Mouse (Mus musculus): Measurements from ENCODE around the gene Rexo1. TPM values are rescaled to one million over a fixed set of nuclear protein-coding genes. Genes with fewer than 3 reads are reported as not detected.
A peak's percentile ranks its signal among the peaks of the same experiment; 100 is the strongest.

The Rexo1 gene
- polyA plus RNA-seq, 1 experiment = 78.0 TPM

- H3K4me1 ChIP-seq (ENCODE audit: control insufficient read depth, insufficient read depth, insufficient read length) = peaks cover 26% of the 10 kb centered on the region
- peaks cover 19% of the 10 kb centered on the region for H3K36me3 ChIP-seq (ENCODE audit: control insufficient read depth, insufficient read depth, low read length)
- no peak for DNase-seq (ENCODE audit: low read depth in 1 of 2, low spot score in 2 of 2)
- TF ChIP-seq POLR2A (IDR thresholded peaks at IDR 0.05; ENCODE audit: low read depth, low read length) = no peak
- no peak for TF ChIP-seq CTCF (IDR thresholded peaks at IDR 0.05; ENCODE audit: extremely low read depth, insufficient read depth, insufficient read length, insufficient replicate concordance)
- no peaks in the 10 kb centered on the region for H3K27me3 ChIP-seq (ENCODE audit: control insufficient read depth, insufficient read depth, low read length)
- no peak overlapping the region for H3K4me3 ChIP-seq (ENCODE audit: extremely low read depth, insufficient read depth, insufficient read length)
- H3K27ac ChIP-seq (ENCODE audit: insufficient read depth, low read length) = no peak overlapping the region
- 71% methylated on average over 12 of the region's 12 CpGs for WGBS
These were observed 23.5 kb upstream of the Rexo1 start for GRCm38 (mm10) chr10:80584642-80585552.

- Histone ChIP-seq H3K36me3 (ENCODE audit: control insufficient read depth, insufficient read depth, low read length) (peaks cover 19% of the 10 kb centered on the region), H3K4me1 (ENCODE audit: control insufficient read depth, insufficient read depth, insufficient read length) (peaks cover 25% of the 10 kb centered on the region), H3K27ac (ENCODE audit: insufficient read depth, low read length) (no peak overlapping the region), H3K27me3 (ENCODE audit: control insufficient read depth, insufficient read depth, low read length) (no peaks in the 10 kb centered on the region), H3K4me3 (ENCODE audit: extremely low read depth, insufficient read depth, insufficient read length) (no peak overlapping the region)
- 75% methylated on average over 12 of the region's 12 CpGs for WGBS
- TF ChIP-seq POLR2A (IDR thresholded peaks at IDR 0.05; ENCODE audit: low read depth, low read length) (no peak), CTCF (IDR thresholded peaks at IDR 0.05; ENCODE audit: extremely low read depth, insufficient read depth, insufficient read length, insufficient replicate concordance) (no peak)
- DNase-seq (ENCODE audit: low read depth in 1 of 2, low spot score in 2 of 2) = no peak
These were observed 22.7 kb upstream of the Rexo1 start for GRCm38 (mm10) chr10:80584045-80584488.

DNA sequence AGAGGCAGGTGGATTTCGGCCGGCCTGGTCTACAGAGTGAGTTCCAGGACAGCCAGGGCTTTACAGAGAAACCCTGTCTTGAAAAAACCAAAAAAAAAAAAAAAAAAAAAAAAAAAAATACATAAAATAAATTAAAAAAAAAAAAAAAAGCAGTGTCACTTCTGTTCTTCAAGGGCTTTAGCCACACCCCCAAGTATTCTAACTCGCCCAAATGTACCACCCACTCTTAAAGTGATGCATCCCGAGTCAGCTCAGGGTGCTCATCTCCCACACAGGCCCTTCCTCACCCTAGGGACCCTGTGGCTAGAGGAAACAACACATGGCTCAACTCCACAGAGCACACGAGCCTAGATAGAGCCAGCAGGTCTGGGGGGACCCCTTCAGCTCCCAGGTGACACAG lies 21.7 kb upstream of the Rexo1 start:
- Histone ChIP-seq H3K27me3 (ENCODE audit: control insufficient read depth, insufficient read depth, low read length) (no peaks in the 10 kb centered on the region), H3K4me3 (ENCODE audit: extremely low read depth, insufficient read depth, insufficient read length) (no peak overlapping the region), H3K27ac (ENCODE audit: insufficient read depth, low read length) (no peak overlapping the region), H3K4me1 (ENCODE audit: control insufficient read depth, insufficient read depth, insufficient read length) (peaks cover 19% of the 10 kb centered on the region), H3K36me3 (ENCODE audit: control insufficient read depth, insufficient read depth, low read length) (peaks cover 19% of the 10 kb centered on the region)
- DNase-seq (ENCODE audit: low read depth in 1 of 2, low spot score in 2 of 2) = no peak
- 67% methylated on average over 5 of the region's 5 CpGs for WGBS
- TF ChIP-seq POLR2A (IDR thresholded peaks at IDR 0.05; ENCODE audit: low read depth, low read length) = no peak
- TF ChIP-seq CTCF (IDR thresholded peaks at IDR 0.05; ENCODE audit: extremely low read depth, insufficient read depth, insufficient read length, insufficient replicate concordance) = no peak

GRCm38 (mm10) chr10:80578911-80579310 lies 17.6 kb upstream of the Rexo1 start:
- 7% methylated on average over 8 of the region's 8 CpGs for WGBS
- no peaks in the 10 kb centered on the region for H3K27me3 ChIP-seq (ENCODE audit: control insufficient read depth, insufficient read depth, low read length)
- H3K4me3 ChIP-seq (ENCODE audit: extremely low read depth, insufficient read depth, insufficient read length) = peak overlapping the region; percentile 41; the same call in 1 of the 2 replicates
- TF ChIP-seq POLR2A (IDR thresholded peaks at IDR 0.05; ENCODE audit: low read depth, low read length) = no peak
- TF ChIP-seq CTCF (IDR thresholded peaks at IDR 0.05; ENCODE audit: extremely low read depth, insufficient read depth, insufficient read length, insufficient replicate concordance) = peak; percentile 53; the same call in 1 of the 2 replicates
- peak; percentile 78 to 88 for DNase-seq (ENCODE audit: low read depth in 1 of 2, low spot score in 2 of 2)
- H3K4me1 ChIP-seq (ENCODE audit: control insufficient read depth, insufficient read depth, insufficient read length) = peaks cover 11% of the 10 kb centered on the region; the same call in 1 of the 2 replicates
- peaks cover 4% of the 10 kb centered on the region for H3K36me3 ChIP-seq (ENCODE audit: control insufficient read depth, insufficient read depth, low read length)
- H3K27ac ChIP-seq (ENCODE audit: insufficient read depth, low read length) = peak overlapping the region; percentile 70

- Histone ChIP-seq H3K27me3 (ENCODE audit: control insufficient read depth, insufficient read depth, low read length) (no peaks in the 10 kb centered on the region), H3K4me1 (ENCODE audit: control insufficient read depth, insufficient read depth, insufficient read length) (peaks cover 11% of the 10 kb centered on the region; the same call in 1 of the 2 replicates), H3K27ac (ENCODE audit: insufficient read depth, low read length) (peak overlapping the region; percentile 93), H3K4me3 (ENCODE audit: extremely low read depth, insufficient read depth, insufficient read length) (peak overlapping the region; percentile 82), H3K36me3 (ENCODE audit: control insufficient read depth, insufficient read depth, low read length) (no peaks in the 10 kb centered on the region; the same call in 1 of the 2 replicates)
- TF ChIP-seq POLR2A (IDR thresholded peaks at IDR 0.05; ENCODE audit: low read depth, low read length) (no peak; the same call in 1 of the 2 replicates), CTCF (IDR thresholded peaks at IDR 0.05; ENCODE audit: extremely low read depth, insufficient read depth, insufficient read length, insufficient replicate concordance) (peak; percentile 93)
- WGBS = under 1% methylated on average over 29 of the region's 29 CpGs
- DNase-seq (ENCODE audit: low read depth in 1 of 2, low spot score in 2 of 2) = peak; percentile 79 to 83
These were observed 16.9 kb upstream of the Rexo1 start for GRCm38 (mm10) chr10:80578131-80578750.

GRCm38 (mm10) chr10:80577195-80578130 lies 16.1 kb upstream of the Rexo1 start, which contains the start of gene Klf16:
Gene Klf16 (minus strand): TSS chr10:80577321.
- WGBS = 1% methylated on average over 69 of the region's 97 CpGs
- Histone ChIP-seq H3K36me3 (ENCODE audit: control insufficient read depth, insufficient read depth, low read length) (no peaks in the 10 kb centered on the region), H3K4me1 (ENCODE audit: control insufficient read depth, insufficient read depth, insufficient read length) (peaks cover 11% of the 10 kb centered on the region; the same call in 1 of the 2 replicates), H3K4me3 (ENCODE audit: extremely low read depth, insufficient read depth, insufficient read length) (peak within 1 kb of the TSS; percentile 82), H3K27ac (ENCODE audit: insufficient read depth, low read length) (peak within 1 kb of the TSS; percentile 94), H3K27me3 (ENCODE audit: control insufficient read depth, insufficient read depth, low read length) (no peaks in the 10 kb centered on the region)
- peak; percentile 92 to 99 for DNase-seq (ENCODE audit: low read depth in 1 of 2, low spot score in 2 of 2)
- TF ChIP-seq POLR2A (IDR thresholded peaks at IDR 0.05; ENCODE audit: low read depth, low read length) (peak; percentile 55), CTCF (IDR thresholded peaks at IDR 0.05; ENCODE audit: extremely low read depth, insufficient read depth, insufficient read length, insufficient replicate concordance) (no peak)
